Mouse (Mus musculus): ENCODE measurements around the gene Terb2. TPM values are rescaled to one million over a fixed set of nuclear protein-coding genes. Genes with fewer than 3 reads are reported as not detected.

Terb2 gene
- polyA plus RNA-seq, 1 experiment from 2014 or later = not detected

DNA sequence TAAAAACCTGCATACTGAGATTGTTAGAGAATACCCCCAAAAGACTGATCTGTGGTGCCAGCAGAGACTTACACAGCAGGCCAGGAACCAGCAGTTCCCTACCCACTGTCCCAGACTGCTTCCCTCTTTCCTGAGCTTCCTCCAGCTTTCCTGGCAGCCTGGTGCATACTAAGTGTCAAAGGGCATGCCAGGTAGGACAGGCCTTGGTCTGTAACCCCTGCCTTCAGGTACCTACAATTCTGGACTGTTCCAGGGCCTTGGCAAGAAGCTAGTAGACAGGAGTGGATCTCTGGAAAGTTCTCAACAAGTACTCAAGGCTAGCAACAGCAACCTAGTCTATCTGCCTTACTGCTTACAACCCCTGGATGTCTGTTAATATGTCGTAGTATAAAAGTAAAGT lies 34.9 kb upstream of the Terb2 start:
- Histone ChIP-seq H3K27ac (no peak overlapping the region), H3K4me2 (replicated peaks) (no peak overlapping the region), H3K9ac (no peak overlapping the region), H3K4me3 (no peak overlapping the region), H3K4me1 (peaks cover 9% of the 10 kb centered on the region; the same call in 1 of the 2 replicates), H3K27me3 (no peaks in the 10 kb centered on the region), H3K9me3 (replicated peaks) (no peaks in the 10 kb centered on the region), H3K36me3 (0 out of 2 replicates have a peak, but pooled peaks cover 3% of the 10 kb centered on the region)
- 92% methylated on average over 1 of the region's 1 CpGs for WGBS
- ATAC-seq (ENCODE audit: low FRiP score) = no peak

DNA sequence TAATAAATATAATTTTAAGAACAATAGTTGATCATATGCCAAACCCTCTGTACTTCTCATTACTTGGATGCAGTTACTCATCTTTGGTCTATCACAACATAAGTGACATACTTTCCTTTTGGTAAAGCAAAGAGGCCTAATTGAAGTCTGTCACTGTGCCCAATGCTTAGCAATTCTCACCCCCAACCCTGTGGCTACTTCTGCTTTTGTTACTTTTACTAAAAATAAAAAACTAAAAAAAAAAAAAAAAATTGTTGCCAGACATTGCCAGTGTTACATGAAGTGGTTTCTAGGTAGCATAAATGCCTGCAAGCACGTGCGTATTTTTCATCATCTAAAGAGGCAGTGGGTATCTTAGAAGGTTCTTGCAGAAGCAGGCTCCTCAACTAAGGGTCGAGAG lies 33.2 kb upstream of the Terb2 start:
- H3K9me3 ChIP-seq (replicated peaks) = no peaks in the 10 kb centered on the region
- 0 out of 2 replicates have a peak, but pooled peaks cover 3% of the 10 kb centered on the region for H3K36me3 ChIP-seq
- H3K4me1 ChIP-seq = peaks cover 3% of the 10 kb centered on the region; the same call in 1 of the 2 replicates
- no peak overlapping the region for H3K4me3 ChIP-seq
- no peaks in the 10 kb centered on the region for H3K27me3 ChIP-seq
- WGBS = 78% methylated on average over 3 of the region's 3 CpGs
- no peak overlapping the region for H3K9ac ChIP-seq
- no peak for ATAC-seq (ENCODE audit: low FRiP score)
- H3K27ac ChIP-seq = no peak overlapping the region
- H3K4me2 ChIP-seq (replicated peaks) = no peak overlapping the region

GRCm38 (mm10) chr2:122153681-122154365 lies 32.2 kb upstream of the Terb2 start:
- Histone ChIP-seq H3K4me2 (replicated peaks) (no peak overlapping the region), H3K27ac (no peak overlapping the region), H3K9me3 (replicated peaks) (no peaks in the 10 kb centered on the region), H3K9ac (no peak overlapping the region), H3K4me1 (peaks cover 2% of the 10 kb centered on the region; the same call in 1 of the 2 replicates), H3K36me3 (0 out of 2 replicates have a peak, but pooled peaks cover 3% of the 10 kb centered on the region), H3K4me3 (no peak overlapping the region), H3K27me3 (no peaks in the 10 kb centered on the region)
- WGBS = 87% methylated on average over 7 of the region's 7 CpGs
- no peak for ATAC-seq (ENCODE audit: low FRiP score)

DNA sequence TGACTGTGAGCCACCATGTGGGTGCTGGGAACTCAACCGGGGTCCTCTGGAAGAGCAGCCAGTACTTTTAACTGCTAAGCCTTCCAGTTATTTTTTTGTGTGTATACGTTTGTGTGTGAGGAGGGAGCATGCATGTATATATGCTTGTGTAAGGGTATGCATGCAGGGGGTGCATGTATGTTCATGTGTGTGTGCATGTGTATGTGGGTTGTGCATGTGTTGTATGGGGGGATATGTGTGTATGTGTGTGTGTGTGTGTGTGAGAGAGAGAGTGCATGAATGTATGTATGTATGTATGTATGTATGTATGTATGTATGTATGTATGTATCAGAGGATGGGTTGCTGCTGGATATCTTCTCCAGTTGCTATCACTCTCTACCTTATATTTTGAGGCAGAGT lies 31.6 kb upstream of the Terb2 start:
- Histone ChIP-seq H3K36me3 (0 out of 2 replicates have a peak, but pooled peaks cover 3% of the 10 kb centered on the region), H3K27ac (no peak overlapping the region), H3K27me3 (no peaks in the 10 kb centered on the region), H3K4me3 (no peak overlapping the region), H3K9ac (no peak overlapping the region), H3K4me2 (replicated peaks) (no peak overlapping the region), H3K9me3 (replicated peaks) (no peaks in the 10 kb centered on the region), H3K4me1 (no peaks in the 10 kb centered on the region)
- 85% methylated on average over 2 of the region's 2 CpGs for WGBS
- no peak for ATAC-seq (ENCODE audit: low FRiP score)

GRCm38 (mm10) chr2:122155292-122155691 lies 30.8 kb upstream of the Terb2 start:
- 83% methylated on average over 2 of the region's 2 CpGs for WGBS
- Histone ChIP-seq H3K4me1 (no peaks in the 10 kb centered on the region), H3K4me3 (no peak overlapping the region), H3K36me3 (0 out of 2 replicates have a peak, but pooled peaks cover 3% of the 10 kb centered on the region), H3K9ac (no peak overlapping the region), H3K4me2 (replicated peaks) (no peak overlapping the region), H3K27ac (no peak overlapping the region), H3K9me3 (replicated peaks) (no peaks in the 10 kb centered on the region), H3K27me3 (no peaks in the 10 kb centered on the region)
- no peak for ATAC-seq (ENCODE audit: low FRiP score)

DNA sequence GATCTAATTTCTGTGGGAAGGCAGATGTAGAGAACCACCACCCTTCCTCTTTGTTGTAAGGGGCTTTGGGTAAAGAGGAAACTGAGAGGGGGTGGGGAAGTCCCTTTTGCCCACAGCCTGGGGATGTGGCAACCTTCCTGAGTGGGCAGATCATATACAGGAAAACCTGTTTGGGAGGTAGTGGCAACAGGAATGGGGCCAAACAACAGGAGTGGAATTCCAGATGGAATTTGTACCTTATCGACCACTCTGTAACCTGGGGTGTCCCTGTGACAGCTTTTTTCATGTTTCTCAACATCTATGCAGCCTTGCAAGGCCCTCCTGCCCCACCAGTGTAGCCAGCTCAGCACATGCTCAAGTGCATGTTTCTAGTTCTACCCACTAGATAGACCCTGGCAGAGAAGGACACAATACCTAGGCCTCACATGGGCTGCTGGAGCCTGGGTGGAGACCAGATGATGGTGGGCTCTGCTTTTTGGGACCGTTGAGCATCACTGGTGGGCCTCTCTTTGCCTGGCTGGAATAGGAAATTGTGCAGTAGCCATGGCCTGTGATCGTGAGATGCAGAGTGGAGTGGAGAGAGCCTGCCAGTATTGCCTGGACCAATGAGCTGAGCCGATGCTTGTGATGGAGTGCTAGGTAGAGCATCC lies 29.9 kb upstream of the Terb2 start:
- no peak overlapping the region for H3K27ac ChIP-seq
- no peak overlapping the region for H3K9ac ChIP-seq
- H3K4me3 ChIP-seq = no peak overlapping the region
- no peaks in the 10 kb centered on the region for H3K4me1 ChIP-seq
- no peak for ATAC-seq (ENCODE audit: low FRiP score)
- WGBS = 91% methylated on average over 4 of the region's 4 CpGs
- H3K27me3 ChIP-seq = no peaks in the 10 kb centered on the region
- H3K9me3 ChIP-seq (replicated peaks) = no peaks in the 10 kb centered on the region
- no peak overlapping the region for H3K4me2 ChIP-seq (replicated peaks)
- 0 out of 2 replicates have a peak, but pooled peaks cover 3% of the 10 kb centered on the region for H3K36me3 ChIP-seq

DNA sequence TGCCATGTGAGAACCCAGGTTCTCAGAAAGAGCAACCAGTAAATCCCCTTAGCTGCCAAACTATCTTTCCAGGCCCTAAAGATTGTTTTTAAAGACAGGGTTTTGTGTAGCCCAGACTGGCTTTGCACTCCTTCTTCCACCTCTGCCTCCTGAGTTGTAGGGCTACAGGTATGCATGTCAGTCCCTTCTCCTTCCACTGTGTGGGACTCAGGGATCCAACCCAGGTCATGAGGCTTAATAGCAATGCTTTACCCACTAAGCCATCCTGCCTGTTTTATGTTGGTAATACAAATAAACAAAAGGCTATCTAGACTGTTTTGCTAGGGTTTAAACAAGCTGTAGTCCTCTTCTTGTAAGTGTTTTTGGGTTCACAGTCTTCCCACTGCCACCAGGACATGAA lies 28.5 kb upstream of the Terb2 start:
- H3K9ac ChIP-seq = no peak overlapping the region
- H3K36me3 ChIP-seq = 0 out of 2 replicates have a peak, but pooled peaks cover 3% of the 10 kb centered on the region
- H3K27ac ChIP-seq = no peak overlapping the region
- H3K4me2 ChIP-seq (replicated peaks) = no peak overlapping the region
- no peak for ATAC-seq (ENCODE audit: low FRiP score)
- no peaks in the 10 kb centered on the region for H3K27me3 ChIP-seq
- H3K4me3 ChIP-seq = no peak overlapping the region
- no peaks in the 10 kb centered on the region for H3K4me1 ChIP-seq
- no peaks in the 10 kb centered on the region for H3K9me3 ChIP-seq (replicated peaks)

- no peak overlapping the region for H3K27ac ChIP-seq
Measured at GRCm38 (mm10) chr2:122158362-122158802, 27.7 kb upstream of the Terb2 start.

DNA sequence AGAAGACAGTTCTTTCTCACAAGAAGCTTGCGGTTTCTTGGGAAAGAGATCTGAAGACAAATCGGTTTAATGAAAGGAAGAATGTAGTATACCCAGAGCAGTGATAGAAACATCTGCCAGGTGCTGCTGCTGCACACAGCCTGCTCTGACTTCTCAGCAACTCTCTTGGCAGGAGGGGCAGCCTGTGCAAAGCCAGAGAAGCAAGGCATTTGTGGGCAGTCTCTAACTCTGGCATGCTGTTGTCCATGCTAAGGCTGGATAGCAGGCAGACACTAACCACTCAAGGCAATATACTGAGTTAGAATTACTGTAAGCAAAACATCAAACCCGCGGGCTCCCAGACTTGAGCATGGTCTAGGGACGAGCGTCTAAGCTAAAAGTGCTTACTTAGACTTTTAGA lies 26.4 kb upstream of the Terb2 start:
- 89% methylated on average over 6 of the region's 6 CpGs for WGBS
- H3K4me2 ChIP-seq (replicated peaks) = no peak overlapping the region
- no peak overlapping the region for H3K27ac ChIP-seq
- no peak for ATAC-seq (ENCODE audit: low FRiP score)
- H3K4me3 ChIP-seq = no peak overlapping the region
- no peak overlapping the region for H3K9ac ChIP-seq
- no peaks in the 10 kb centered on the region for H3K9me3 ChIP-seq (replicated peaks)
- no peaks in the 10 kb centered on the region for H3K27me3 ChIP-seq
- H3K36me3 ChIP-seq = no peaks in the 10 kb centered on the region
- no peaks in the 10 kb centered on the region for H3K4me1 ChIP-seq

More at GRCm38 (mm10) chr2:122158362-122158802, 27.7 kb upstream of the Terb2 start:
- Histone ChIP-seq H3K4me3 (no peak overlapping the region), H3K9ac (no peak overlapping the region), H3K4me1 (no peaks in the 10 kb centered on the region), H3K9me3 (replicated peaks) (no peaks in the 10 kb centered on the region), H3K4me2 (replicated peaks) (no peak overlapping the region), H3K36me3 (0 out of 2 replicates have a peak, but pooled peaks cover 3% of the 10 kb centered on the region), H3K27me3 (no peaks in the 10 kb centered on the region)
- no peak for ATAC-seq (ENCODE audit: low FRiP score)
- WGBS = 70% methylated on average over 6 of the region's 6 CpGs

GRCm38 (mm10) chr2:122160680-122161079 lies 25.4 kb upstream of the Terb2 start, which contains the start of gene Trim69:
TSS of gene Trim69 (plus strand) at chr2:122160700.
- no peak within 1 kb of the TSS for H3K4me3 ChIP-seq
- ATAC-seq (ENCODE audit: low FRiP score) = no peak
- H3K36me3 ChIP-seq = no peaks in the 10 kb centered on the region
- no peaks in the 10 kb centered on the region for H3K4me1 ChIP-seq
- H3K4me2 ChIP-seq (replicated peaks) = no peak within 1 kb of the TSS
- H3K9me3 ChIP-seq (replicated peaks) = no peaks in the 10 kb centered on the region
- H3K27ac ChIP-seq = no peak within 1 kb of the TSS
- H3K27me3 ChIP-seq = no peaks in the 10 kb centered on the region
- H3K9ac ChIP-seq = no peak within 1 kb of the TSS
- 49% methylated on average over 2 of the region's 2 CpGs for WGBS

GRCm38 (mm10) chr2:122161542-122161941 lies 24.5 kb upstream of the Terb2 start:
- no peak overlapping the region for H3K9ac ChIP-seq
- ATAC-seq (ENCODE audit: low FRiP score) = no peak
- H3K9me3 ChIP-seq (replicated peaks) = no peaks in the 10 kb centered on the region
- WGBS = 33% methylated on average over 4 of the region's 4 CpGs
- H3K27me3 ChIP-seq = no peaks in the 10 kb centered on the region
- H3K4me3 ChIP-seq = no peak overlapping the region
- no peaks in the 10 kb centered on the region for H3K36me3 ChIP-seq
- no peak overlapping the region for H3K27ac ChIP-seq
- H3K4me1 ChIP-seq = no peaks in the 10 kb centered on the region
- no peak overlapping the region for H3K4me2 ChIP-seq (replicated peaks)

GRCm38 (mm10) chr2:122162529-122162928 lies 23.5 kb upstream of the Terb2 start:
- Histone ChIP-seq H3K27me3 (no peaks in the 10 kb centered on the region), H3K4me2 (replicated peaks) (no peak overlapping the region), H3K4me1 (no peaks in the 10 kb centered on the region), H3K9me3 (replicated peaks) (no peaks in the 10 kb centered on the region), H3K9ac (no peak overlapping the region), H3K27ac (no peak overlapping the region), H3K36me3 (no peaks in the 10 kb centered on the region), H3K4me3 (no peak overlapping the region)
- WGBS = 81% methylated on average over 2 of the region's 2 CpGs
- ATAC-seq (ENCODE audit: low FRiP score) = no peak
